Mouse (Mus musculus) neural tube, embryonic 12.5 days (tissue): ENCODE data around the gene Sft2d2. TPM values are rescaled to one million over a fixed set of nuclear protein-coding genes. Genes with fewer than 3 reads are reported as not detected.

ENCODE experiments used
- ATAC-seq: fragments of 200-750 bp; cut with Nextera tagmentation; 2 replicates; pipeline ENCODE4 v1.8.0; 2017; ENCODE audit warnings: low read depth, mild to moderate bottlenecking, moderate TSS enrichment, moderate library complexity; ENCODE audit not compliant: low FRiP score
- H3K27ac ChIP-seq: fragments of 300-500 bp; sonication (generic); 2 replicates; pipeline ENCODE4 v1.5.1; 2016
- H3K27me3 ChIP-seq: fragments of 300-500 bp; sonication (generic); replicated peaks from 2 replicates; pipeline ENCODE4 v1.6.1; 2016; ENCODE audit warnings: mild to moderate bottlenecking
- H3K36me3 ChIP-seq: fragments of 300-500 bp; sonication (generic); 2 replicates; pipeline ENCODE4 v1.6.1; 2016; ENCODE audit warnings: mild to moderate bottlenecking
- H3K4me1 ChIP-seq: fragments of 300-500 bp; sonication (generic); 2 replicates; pipeline ENCODE4 v1.6.1; 2016
- H3K4me2 ChIP-seq: fragments of 300-500 bp; sonication (generic); replicated peaks from 2 replicates; pipeline ENCODE4 v1.6.1; 2016; ENCODE audit warnings: mild to moderate bottlenecking
- H3K4me3 ChIP-seq: fragments of 300-500 bp; sonication (generic); 2 replicates; pipeline ENCODE4 v1.5.1; 2016
- H3K9ac ChIP-seq: fragments of 300-500 bp; sonication (generic); 2 replicates; pipeline ENCODE4 v1.6.1; 2016; ENCODE audit warnings: mild to moderate bottlenecking
- H3K9me3 ChIP-seq: fragments of 300-500 bp; sonication (generic); 2 replicates; pipeline ENCODE4 v1.6.1; 2016; ENCODE audit warnings: mild to moderate bottlenecking
- WGBS: fragments of 180-500 bp; shearing (Covaris S2); methylation state at CpG from one replicate; pipeline ENCODE4 v1.1.7; 2016; 5-methylcytosine and 5-hydroxymethylcytosine counted together
- polyA plus RNA-seq: library from polyadenylated mRNA; unstranded; fragments of >200 nt; fragmentation: Nextera tagmentation; extraction: Ambion mirVana; gene quantifications from 2 replicates; pipeline ENCODE4 v1.2.1, GENCODE M21; 2016

Sft2d2 gene
- 8.3 and 8.7 TPM in 2 replicates for polyA plus RNA-seq

DNA sequence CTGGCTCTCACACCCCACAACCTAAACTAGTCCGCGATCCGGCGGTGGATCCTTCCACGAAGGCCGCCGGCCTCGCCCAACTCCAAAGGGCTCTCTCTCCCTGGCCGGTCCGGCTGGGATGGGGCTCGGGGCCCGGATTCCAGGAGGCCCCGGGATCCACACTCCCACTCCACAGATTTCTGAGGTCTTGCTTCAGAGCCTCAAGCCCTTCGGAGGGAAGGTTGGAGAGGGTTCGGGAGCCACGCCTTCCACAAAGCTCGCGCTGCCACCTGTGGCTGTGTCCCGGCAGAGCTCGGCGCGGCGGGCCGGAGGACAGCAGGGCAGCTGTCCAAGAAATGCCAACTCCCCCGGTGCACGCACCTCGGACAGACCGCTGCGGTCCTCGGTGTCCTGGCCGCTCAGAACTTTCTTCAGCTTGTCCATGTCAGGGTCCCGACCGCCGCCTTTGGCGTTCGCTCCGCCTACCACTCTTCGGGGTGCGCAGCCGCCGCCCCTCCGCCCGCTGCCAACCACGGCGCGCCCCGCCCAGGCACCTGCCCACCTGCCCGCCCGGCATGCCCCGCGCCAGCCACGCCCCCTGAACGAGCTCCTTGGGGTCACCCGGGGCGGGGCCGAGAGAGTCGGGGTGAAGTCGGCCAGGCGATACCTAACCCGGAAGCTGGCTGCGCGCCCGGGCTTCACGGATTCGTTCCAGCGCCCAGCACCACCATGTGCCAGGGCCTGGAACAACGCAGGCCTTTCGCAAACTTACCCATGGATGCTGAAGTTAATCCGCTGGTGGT lies at the start of gene Sft2d2:
TSS of gene Sft2d2 (minus strand) at position 559 of the 782 bp plus-strand sequence.
- under 1% methylated on average over 69 of the region's 69 CpGs for WGBS
- no peak within 1 kb of the TSS for H3K27ac ChIP-seq
- H3K36me3 ChIP-seq, result no peaks in the 10 kb centered on the region
- peak within 1 kb of the TSS; percentile 60 for H3K9ac ChIP-seq
- H3K4me2 ChIP-seq, result peak within 1 kb of the TSS; percentile 98
- H3K4me1 ChIP-seq, result peaks cover 4% of the 10 kb centered on the region; the same call in 1 of the 2 replicates
- peak; percentile 90 for ATAC-seq
- H3K9me3 ChIP-seq, result no peaks in the 10 kb centered on the region
- peaks cover 5% of the 10 kb centered on the region; the same call in 1 of the 2 replicates for H3K27me3 ChIP-seq
- peak within 1 kb of the TSS; percentile 68 for H3K4me3 ChIP-seq

DNA sequence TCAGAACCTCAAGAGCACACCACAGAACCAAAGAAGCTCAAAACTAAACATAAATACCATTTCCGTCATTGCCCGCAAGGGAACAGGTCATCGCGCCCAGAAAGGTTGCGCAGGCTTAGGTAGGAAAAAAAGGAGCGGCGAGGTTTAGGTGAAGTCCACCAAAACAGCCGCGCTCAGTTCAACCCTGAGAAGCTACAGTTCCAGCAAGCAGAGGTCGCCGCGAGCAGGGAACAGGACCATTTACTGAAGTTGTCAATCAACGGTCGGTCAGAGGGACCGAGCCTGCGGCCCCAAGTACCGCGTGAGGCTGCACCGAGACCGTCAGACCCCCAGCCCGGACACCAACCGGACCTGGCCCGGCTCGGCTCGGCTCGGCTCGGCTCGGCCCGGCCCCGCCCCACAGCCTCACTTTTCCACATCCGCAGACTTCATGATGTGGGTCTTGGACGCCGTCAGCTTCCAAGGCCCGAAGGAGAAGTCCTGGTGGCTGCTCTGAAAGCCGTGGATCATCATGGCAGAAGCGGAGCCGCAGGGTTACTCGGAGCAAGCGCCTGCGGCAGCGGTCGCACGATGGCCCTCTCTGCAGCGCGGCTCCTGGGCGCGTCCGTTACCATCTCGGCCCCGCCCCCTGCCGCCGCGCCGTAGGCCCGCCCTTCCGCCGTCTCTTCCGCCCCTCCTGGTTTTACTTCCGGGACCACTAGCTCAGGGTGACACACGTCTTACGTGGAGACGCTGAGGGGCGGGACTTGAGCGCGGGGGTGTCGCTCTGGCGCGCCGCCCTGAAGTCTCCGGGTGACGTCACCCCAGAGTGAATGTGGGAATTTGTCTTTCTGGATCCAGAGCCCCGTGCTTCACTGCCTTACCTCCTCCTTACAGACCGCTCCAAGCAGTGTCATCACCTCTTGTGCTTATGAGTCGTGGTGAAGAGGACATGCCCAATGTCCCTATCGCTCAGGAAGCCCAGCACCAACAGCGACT lies 42.4 kb upstream of the Sft2d2 start, which contains the start of gene Tiprl:
TSS of gene Tiprl (minus strand) at position 676 of the 978 bp plus-strand sequence.
- no peaks in the 10 kb centered on the region for H3K27me3 ChIP-seq
- peak; percentile 100 for ATAC-seq
- no peaks in the 10 kb centered on the region for H3K9me3 ChIP-seq
- WGBS, result under 1% methylated on average over 76 of the region's 76 CpGs
- peak within 1 kb of the TSS; percentile 78 for H3K4me2 ChIP-seq
- H3K9ac ChIP-seq, result peak within 1 kb of the TSS; percentile 76
- H3K4me1 ChIP-seq, result peaks cover 9% of the 10 kb centered on the region
- peak within 1 kb of the TSS; percentile 84 for H3K4me3 ChIP-seq
- no peaks in the 10 kb centered on the region for H3K36me3 ChIP-seq
- peak within 1 kb of the TSS; percentile 84 for H3K27ac ChIP-seq

DNA sequence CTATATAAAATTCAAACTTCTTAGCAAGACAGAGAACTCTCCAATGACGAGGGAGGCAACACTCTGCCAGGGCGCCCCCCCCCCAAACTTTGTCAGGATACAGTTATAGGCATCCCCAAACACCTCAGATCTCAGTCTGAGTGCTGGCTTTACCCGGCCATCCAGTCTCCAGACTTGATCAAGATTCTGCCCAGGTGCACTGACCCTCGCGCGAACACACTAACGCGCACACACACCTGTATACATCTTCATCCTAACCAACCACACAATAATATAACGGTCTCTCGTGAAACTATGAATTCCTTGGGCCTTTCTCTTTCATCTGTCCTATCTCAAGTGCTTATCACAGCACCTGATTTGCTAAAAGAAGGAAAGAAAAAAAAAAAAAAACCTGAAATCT lies 41.6 kb upstream of the Sft2d2 start:
- peak overlapping the region; percentile 84 for H3K4me3 ChIP-seq
- H3K9ac ChIP-seq, result peak overlapping the region; percentile 76
- H3K27ac ChIP-seq, result no peak overlapping the region
- no peaks in the 10 kb centered on the region for H3K27me3 ChIP-seq
- 10% methylated on average over 10 of the region's 10 CpGs for WGBS
- no peaks in the 10 kb centered on the region for H3K9me3 ChIP-seq
- no peaks in the 10 kb centered on the region for H3K36me3 ChIP-seq
- H3K4me2 ChIP-seq, result peak overlapping the region; percentile 78
- H3K4me1 ChIP-seq, result peaks cover 9% of the 10 kb centered on the region
- no peak for ATAC-seq

DNA sequence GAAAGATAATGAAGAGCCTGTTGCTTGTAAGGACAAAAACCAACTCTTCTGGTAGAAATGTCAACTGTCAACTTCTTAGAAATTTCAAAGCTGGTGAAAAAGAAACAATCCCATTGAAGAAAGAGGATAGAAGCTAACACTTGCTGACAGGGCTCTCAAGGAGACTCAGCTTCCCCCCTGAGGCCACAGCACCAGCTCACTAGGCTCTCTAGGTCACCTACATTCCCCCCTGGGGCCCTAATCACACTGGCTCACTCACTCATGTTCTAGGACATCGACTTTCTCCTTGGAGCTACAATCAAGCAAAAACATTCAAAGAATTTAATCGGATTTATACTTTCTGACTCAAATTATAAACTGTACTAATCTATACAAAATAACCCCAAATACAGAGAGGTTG lies 39.6 kb upstream of the Sft2d2 start:
- Histone ChIP-seq H3K4me2 (no peak overlapping the region), H3K4me1 (peaks cover 9% of the 10 kb centered on the region), H3K9me3 (no peaks in the 10 kb centered on the region), H3K36me3 (no peaks in the 10 kb centered on the region), H3K27me3 (no peaks in the 10 kb centered on the region), H3K9ac (no peak overlapping the region), H3K27ac (no peak overlapping the region), H3K4me3 (no peak overlapping the region)
- no peak for ATAC-seq
- WGBS, result 79% methylated on average over 2 of the region's 2 CpGs

DNA sequence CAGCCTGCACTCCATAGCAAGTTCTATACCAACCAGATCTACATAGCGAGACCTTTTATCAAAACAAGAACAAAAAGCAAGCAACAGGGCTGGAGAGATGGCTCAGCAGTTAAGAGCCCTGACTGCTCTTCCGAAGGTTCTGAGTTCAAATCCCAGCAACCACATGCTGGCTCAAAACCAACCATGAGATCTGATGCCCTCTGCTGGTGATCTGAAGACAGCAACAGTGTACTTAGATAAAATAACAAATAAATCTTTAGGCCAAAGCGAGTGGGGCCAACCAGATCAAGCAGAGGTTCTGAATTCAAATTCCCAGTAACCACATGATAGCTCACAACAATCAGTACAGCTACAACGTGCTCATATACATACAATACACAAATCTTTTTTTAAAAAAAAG lies 36.5 kb upstream of the Sft2d2 start:
- WGBS, result 96% methylated on average over 4 of the region's 4 CpGs
- Histone ChIP-seq H3K4me2 (no peak overlapping the region), H3K9me3 (no peaks in the 10 kb centered on the region), H3K36me3 (peaks cover 9% of the 10 kb centered on the region; the same call in 1 of the 2 replicates), H3K27me3 (no peaks in the 10 kb centered on the region), H3K9ac (no peak overlapping the region), H3K4me3 (no peak overlapping the region), H3K27ac (no peak overlapping the region), H3K4me1 (peaks cover 6% of the 10 kb centered on the region)
- ATAC-seq, result no peak

DNA sequence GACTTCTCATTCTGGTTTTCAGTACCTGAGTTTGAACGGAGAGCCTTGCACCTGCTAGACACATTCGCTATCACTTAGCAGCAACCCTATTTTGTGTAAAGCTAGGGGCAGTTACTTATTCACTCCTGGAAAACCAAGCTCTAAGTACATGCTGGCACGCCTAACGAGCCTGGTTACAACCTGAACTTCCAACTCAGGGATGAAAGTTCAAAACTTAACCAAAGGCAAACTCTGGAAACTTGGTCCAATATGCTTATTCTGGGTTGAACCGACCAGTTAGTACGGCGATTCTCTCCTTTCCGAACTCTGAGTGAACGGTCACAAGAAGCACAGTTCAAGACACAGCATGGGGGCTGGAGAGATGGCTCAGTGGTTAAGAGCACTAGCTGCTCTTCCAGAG lies 35.3 kb upstream of the Sft2d2 start:
- no peak overlapping the region for H3K4me2 ChIP-seq
- H3K27ac ChIP-seq, result no peak overlapping the region
- peaks cover 20% of the 10 kb centered on the region for H3K36me3 ChIP-seq
- no peaks in the 10 kb centered on the region for H3K9me3 ChIP-seq
- no peak overlapping the region for H3K9ac ChIP-seq
- no peak overlapping the region for H3K4me3 ChIP-seq
- H3K27me3 ChIP-seq, result no peaks in the 10 kb centered on the region
- H3K4me1 ChIP-seq, result no peaks in the 10 kb centered on the region
- no peak for ATAC-seq
- 93% methylated on average over 9 of the region's 9 CpGs for WGBS

DNA sequence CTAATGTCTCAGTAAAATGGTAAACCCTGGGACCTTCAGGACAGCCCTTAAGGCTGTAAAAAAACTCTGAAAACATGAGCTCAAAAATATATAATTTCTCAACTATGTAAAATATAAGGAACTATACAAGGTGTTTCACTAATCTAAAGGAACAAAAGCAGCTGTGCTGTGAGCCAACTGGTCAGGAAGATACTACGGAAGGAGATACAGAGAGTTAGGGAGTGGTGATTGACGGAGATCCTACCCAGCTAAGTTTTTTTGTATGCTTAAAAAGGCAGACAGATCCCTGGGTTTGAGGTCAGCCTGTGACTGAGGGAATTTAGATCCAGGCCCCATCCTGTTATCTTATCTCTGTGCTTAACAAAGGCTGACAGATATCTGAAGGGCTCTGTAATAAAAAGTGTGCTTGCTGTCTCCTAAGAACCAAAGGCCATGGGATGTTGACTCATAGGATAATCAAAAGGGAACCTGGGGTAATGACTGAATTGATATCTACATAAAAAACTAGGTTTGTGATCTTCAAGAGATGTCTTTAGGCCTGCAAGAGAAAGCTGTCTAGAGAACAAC lies 22.9 kb upstream of the Sft2d2 start:
- Histone ChIP-seq H3K9ac (no peak overlapping the region), H3K4me2 (no peak overlapping the region), H3K36me3 (peaks cover 49% of the 10 kb centered on the region), H3K9me3 (no peaks in the 10 kb centered on the region), H3K4me3 (no peak overlapping the region), H3K4me1 (no peaks in the 10 kb centered on the region), H3K27ac (no peak overlapping the region), H3K27me3 (no peaks in the 10 kb centered on the region)
- ATAC-seq, result no peak
- 95% methylated on average over 2 of the region's 2 CpGs for WGBS

DNA sequence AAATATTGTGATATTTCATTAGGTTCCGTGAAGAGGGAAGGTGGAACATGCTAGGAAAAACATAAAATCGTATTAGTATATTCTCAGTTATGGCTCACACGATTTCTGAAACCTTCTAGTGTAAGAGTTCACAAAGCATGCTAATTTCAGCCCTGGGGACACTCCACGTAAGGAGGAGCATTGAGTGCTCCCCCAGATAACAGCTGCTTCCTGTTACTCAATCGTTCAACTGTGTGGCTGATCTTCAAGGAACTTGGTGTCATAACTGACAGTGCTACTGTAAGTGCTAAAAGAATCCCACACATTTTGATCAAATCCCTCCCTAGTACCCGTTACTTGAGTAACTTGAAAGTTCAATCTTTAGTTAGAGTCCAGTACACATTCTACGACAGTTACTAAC lies 21.6 kb upstream of the Sft2d2 start:
- Histone ChIP-seq H3K27me3 (no peaks in the 10 kb centered on the region), H3K36me3 (peaks cover 46% of the 10 kb centered on the region), H3K9me3 (no peaks in the 10 kb centered on the region), H3K4me3 (no peak overlapping the region), H3K4me2 (no peak overlapping the region), H3K9ac (no peak overlapping the region), H3K4me1 (no peaks in the 10 kb centered on the region), H3K27ac (no peak overlapping the region)
- WGBS, result 93% methylated on average over 7 of the region's 7 CpGs
- no peak for ATAC-seq

DNA sequence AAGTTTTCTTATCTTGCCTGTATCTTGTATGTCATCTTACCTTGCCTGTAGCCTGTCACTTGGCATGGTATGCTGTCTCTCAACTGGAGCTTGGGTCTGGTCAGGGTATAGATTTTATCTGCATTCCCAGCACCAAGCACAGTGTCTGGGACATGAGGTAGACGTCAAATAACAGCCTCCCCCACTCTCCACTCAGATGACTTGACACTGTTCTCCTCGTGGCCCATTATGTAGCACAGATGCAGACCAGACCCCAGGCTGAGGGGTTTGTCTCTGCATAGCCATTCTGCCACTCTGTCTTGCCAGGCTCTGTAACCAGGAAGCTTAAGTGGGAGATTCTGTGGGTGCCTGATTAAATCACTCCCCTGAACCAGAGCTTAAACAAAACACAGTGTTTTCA lies 11.4 kb upstream of the Sft2d2 start:
- H3K27ac ChIP-seq, result no peak overlapping the region
- H3K27me3 ChIP-seq, result no peaks in the 10 kb centered on the region
- no peak for ATAC-seq
- no peak overlapping the region for H3K9ac ChIP-seq
- H3K9me3 ChIP-seq, result no peaks in the 10 kb centered on the region
- 63% methylated on average over 2 of the region's 2 CpGs for WGBS
- H3K4me3 ChIP-seq, result no peak overlapping the region
- no peaks in the 10 kb centered on the region for H3K4me1 ChIP-seq
- no peak overlapping the region for H3K4me2 ChIP-seq
- H3K36me3 ChIP-seq, result no peaks in the 10 kb centered on the region

DNA sequence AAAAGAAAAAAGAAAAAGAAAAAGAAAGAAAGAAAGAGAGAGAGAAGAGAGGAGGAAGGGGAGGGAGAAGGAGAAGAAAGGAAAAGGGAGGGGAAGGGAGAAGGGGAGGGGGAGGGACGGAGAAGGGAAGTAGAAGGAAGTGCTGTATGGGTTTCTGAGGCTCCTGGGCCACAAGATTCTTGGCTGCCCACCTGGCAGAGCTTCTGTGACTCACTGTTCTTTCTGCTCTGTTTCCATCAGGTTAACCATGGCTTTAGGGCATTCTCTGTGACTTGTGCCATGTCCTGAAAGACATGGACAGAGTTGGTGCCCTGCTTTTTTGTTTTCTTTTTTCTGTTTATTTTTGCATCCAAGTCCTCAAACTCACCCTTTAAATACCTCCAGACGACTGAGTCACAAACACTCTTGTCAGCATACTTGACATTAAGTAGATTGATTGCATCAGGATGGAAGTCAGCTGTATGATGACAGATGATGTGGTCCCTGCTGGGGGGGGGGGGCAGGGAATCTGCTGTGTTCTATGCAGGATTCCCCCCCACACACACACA lies 9.3 kb upstream of the Sft2d2 start:
- ATAC-seq, result no peak
- H3K9ac ChIP-seq, result no peak overlapping the region
- H3K4me3 ChIP-seq, result no peak overlapping the region
- no peaks in the 10 kb centered on the region for H3K27me3 ChIP-seq
- no peak overlapping the region for H3K27ac ChIP-seq
- no peaks in the 10 kb centered on the region for H3K4me1 ChIP-seq
- no peaks in the 10 kb centered on the region for H3K36me3 ChIP-seq
- H3K4me2 ChIP-seq, result no peak overlapping the region
- H3K9me3 ChIP-seq, result no peaks in the 10 kb centered on the region
- 50% methylated on average over 2 of the region's 2 CpGs for WGBS

DNA sequence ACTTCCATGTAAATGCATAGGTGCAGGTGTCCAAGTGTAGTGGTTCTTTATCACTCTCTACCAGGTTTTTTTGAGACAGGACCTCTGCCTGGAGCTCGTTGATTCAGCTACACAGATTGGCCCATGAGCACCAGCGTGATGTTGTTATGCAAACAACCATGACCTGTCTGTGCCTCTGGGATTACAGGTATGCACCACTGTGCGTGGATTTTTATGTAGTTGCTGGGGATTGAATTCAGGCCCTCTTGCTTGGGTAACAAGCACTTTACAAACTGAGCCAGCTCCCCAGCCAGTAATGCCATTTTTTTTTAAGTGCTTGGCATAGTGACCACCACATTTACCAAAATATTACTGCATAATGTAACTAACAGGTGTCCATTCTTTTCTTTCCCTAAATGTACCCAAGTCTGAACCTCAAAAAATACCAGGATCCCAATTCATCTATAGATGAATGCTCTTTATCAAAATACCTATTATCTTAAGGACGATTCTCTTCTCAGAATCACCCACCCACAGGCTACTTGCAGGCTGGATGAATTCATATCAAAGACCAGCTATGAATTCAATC lies 7.3 kb upstream of the Sft2d2 start:
- no peak overlapping the region for H3K4me2 ChIP-seq
- H3K27me3 ChIP-seq, result no peaks in the 10 kb centered on the region
- ATAC-seq, result no peak
- no peak overlapping the region for H3K9ac ChIP-seq
- H3K9me3 ChIP-seq, result no peaks in the 10 kb centered on the region
- no peaks in the 10 kb centered on the region for H3K36me3 ChIP-seq
- H3K4me1 ChIP-seq, result no peaks in the 10 kb centered on the region
- WGBS, result 84% methylated on average over 4 of the region's 4 CpGs
- no peak overlapping the region for H3K4me3 ChIP-seq
- H3K27ac ChIP-seq, result no peak overlapping the region
